Mouse (Mus musculus): ENCODE measurements around the gene Ucp2.
A peak's percentile ranks its signal among the peaks of the same experiment; 100 is the strongest.

The Ucp2 gene

DNA sequence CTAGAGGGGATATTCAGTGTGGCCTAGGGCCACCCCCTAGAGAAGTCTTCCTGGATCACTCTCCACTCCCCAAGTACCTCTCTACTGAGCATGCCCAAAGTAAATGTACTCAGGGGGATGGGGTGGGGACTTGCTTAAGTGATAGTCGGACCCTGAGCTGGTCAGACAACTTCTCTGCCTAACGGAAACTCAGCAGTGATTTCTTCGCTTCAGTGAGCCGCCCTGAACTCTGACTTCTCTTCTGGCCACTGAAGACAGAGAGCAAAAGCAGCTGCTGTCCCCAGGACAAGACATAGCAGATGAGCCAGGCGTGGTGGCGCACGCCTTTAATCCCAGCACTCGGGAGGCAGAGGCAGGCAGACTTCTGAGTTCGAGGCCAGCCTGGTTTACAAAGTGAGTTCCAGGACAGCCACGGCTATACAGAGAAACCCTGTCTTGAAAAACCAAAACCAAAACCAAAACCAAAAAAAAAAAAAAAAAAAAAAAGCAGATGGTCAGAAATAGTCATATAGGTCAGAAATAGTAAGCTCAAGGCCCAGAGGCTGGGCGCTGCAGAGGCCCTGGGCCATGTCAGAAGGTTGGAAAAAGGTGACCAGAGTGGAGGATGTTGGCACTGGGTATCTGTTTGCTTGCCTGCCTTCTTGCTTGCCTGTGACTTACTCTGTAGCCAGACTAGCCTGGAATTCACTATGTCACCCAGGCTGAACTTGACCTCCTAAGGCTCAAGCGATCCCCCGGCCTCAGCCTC is 11.8 kb downstream of the Ucp2 start:
- no peak for DNase-seq

DNA sequence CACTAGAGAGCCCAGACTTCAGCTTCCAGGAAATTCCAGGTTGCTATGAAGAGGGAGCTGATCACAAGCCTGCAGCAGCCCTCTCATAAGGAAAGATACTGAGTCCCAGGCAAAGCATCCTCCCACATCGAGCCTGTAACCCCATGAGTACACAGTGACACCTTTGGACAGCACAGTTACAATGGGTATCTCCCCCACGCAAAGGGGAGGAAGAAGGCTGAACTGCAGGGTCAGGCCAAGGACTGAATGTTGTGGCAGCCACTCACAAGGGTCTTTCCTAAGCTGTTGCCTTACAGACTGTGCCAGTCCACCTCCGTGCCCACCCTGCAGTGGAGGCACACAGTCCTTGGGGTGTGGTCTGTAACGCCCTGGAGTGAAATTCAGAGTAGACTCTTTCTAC is 13.4 kb downstream of the Ucp2 start:
- DNase-seq = no peak

DNA sequence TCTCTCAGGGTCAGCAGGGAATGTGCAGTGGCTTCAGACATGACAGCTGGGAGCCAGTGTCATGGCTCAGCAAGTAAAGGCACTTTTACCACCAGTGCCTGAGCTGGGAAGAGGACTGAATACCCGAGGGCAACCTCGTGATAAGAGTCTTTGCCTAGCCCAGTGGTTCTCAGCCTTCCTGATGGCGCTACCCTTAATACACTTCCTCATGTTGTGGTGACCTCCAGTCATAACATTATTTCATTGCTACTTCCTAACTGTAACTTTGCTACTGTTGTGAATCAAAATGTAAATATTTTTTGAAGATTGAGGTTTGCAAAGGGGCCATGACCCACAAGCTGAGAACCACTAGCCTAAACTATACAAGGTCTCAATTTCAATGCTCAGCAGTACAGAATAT is 15.5 kb downstream of the Ucp2 start:
- no peak for DNase-seq

DNA sequence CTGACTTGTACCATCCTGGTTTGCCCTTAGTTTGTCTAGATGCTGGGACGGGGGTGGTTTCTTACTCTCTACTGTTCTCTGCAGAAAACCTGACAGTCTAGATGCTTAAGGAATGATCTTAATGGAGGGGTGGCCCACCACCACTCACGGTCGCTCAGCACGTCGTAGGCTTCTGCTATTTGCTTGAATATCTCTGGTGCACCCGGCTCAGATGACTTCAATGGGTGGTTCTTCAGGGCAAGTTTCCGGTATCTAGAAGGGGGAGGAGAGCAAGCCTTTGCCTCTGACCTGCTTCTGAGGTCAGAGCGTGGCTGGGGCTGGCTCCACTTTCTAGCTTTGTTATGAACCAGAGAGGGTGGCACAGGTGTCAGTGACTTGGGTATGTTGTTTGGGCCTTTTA is 18.5 kb downstream of the Ucp2 start:
- no peak for DNase-seq

DNA sequence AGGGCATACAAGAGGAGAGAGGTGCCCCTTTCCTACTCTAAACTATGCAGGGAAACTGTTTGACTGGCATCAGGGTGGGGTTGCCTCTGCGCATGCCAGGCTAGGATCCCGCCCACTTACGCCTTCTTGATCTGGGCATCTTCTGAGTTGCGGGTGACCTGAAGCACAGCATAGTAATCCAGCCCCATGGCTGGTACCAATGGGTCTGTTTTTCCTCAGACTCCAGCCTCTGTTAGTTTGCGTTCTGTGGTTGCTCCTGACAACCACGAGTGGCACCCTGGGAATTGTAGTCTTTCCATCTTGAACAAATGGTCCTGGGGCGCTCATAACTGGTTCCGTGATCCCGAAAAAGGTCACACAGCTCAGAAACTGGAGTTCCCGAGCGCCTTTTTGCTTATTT is 21.4 kb downstream of the Ucp2 start, which contains the start of gene Dnajb13:
Gene Dnajb13, minus strand, starts transcription at position 388 of the 400 bp plus-strand sequence.
- no peak for DNase-seq

DNA sequence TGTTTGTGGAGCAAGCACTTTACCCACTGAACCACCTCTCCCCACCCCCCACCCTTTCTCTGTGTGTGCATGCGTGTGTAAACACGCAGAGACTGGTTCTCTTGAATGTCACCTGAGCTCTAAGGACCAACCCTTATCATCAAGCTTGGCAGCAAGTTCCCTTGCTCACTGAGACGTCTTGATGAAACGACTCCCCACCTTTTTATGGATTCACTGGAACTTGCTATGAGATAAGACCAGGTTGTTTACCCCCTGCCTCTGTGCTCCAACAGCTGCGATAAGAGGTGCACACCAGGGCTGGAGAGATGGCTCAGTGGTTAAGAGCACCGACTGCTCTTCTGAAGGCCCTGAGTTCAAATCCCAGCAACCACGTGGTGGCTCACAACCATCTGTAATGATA is 27.1 kb downstream of the Ucp2 start:
- no peak for DNase-seq

DNA sequence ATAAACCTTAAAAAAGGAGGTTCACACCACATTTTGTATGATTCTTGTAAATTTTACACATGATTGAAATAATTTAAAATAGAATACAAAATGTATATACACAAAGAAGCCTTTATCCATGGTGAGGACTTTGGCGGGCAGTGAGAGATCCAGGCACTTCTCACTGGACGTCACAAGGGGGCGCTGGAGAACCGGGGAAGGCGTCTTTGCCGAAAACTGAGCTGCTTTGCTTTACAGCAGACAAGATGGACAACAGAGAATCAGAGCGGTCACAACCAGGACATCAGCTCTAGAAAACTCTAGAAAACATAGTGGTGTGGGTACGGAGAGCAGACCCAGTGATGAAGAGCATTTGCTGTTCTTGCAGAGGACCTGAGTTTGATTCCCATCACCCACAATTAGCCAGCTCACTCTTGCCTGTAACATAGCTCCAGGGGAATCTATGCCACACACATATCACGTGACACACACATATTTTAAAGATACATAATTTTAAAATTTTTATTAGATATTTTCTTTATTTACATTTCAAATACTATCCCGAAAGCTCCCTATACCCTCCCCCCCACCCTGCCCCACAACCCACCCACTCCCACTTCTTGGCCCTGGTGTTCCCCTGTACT is 27.6 kb downstream of the Ucp2 start:
- peak; percentile 86 for DNase-seq

DNA sequence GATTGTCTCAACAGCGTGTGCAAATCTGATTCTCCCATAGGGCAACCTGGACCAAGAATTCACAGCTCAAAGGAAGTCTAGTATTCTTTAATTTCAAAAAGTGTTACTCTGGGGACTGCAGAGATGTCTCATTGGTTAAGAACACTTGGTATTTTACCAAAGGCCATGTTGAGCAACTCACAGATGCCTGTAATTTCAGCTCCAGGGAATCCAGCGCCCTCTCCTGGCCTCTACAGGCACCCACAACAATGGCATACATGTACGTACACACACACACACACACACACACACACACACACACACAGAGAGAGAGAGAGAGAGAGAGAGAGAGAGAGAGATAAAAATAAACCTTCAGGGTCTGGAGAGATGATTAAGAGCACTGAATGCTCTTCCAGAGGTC is 29.1 kb downstream of the Ucp2 start:
- no peak for DNase-seq

DNA sequence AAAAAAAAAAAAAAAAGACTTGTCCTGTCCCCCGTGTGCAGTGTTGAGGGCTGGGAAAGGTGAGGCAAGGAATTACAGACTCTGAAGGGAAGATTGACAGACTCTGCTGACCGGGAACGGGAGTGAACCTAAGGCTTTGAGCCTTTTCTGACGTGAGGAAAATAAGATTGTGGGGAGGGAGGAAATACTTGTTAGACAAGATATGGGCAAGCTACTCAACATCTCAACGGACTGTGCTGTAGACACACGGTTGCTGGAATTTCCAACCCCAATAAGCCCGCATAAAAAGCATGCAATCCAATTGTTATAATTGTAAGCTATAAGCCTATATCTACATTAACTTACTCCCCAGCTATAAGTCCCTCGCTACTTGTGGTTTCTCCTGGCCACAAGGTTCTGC is 31.5 kb downstream of the Ucp2 start:
- no peak for DNase-seq

DNA sequence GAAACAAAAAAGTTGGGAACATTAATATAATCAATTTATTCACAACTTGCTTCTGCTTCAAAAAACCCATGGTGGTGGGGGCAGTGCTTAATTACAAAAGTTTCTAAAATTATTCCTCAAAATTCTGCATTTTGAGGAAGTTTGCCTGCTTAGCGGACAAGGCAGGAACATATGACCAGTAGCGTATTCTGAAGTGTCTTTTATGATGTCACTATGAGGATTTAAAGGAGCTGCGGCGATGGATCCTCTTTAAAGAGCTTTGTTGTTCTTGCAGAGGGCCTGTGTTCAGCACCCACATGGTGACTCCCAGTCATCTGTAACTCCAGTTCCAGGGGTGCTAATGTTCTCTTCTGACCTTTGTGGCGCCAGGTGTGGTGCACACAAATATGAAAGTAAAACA is 37.6 kb downstream of the Ucp2 start:
- DNase-seq = no peak

DNA sequence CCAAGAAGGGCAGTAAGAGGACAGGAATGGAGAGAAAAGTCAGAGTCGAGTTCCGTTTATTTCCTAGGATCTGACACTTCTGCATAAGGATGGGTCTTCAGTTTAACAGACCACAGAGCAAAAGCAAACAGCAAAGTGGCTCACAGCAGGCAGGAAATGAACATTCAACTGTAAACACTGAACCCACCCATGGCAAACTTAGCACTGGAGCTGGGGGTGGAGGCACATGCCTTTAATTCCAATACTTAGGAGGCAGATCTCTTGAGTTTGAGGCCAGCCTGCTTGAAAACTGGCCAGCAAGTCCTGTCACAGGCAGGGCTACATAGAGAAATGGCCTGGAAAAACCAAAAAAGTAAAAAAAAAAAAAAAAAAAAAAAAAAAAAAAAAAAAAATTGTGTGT is 40.4 kb downstream of the Ucp2 start:
- DNase-seq = peak; percentile 24

DNA sequence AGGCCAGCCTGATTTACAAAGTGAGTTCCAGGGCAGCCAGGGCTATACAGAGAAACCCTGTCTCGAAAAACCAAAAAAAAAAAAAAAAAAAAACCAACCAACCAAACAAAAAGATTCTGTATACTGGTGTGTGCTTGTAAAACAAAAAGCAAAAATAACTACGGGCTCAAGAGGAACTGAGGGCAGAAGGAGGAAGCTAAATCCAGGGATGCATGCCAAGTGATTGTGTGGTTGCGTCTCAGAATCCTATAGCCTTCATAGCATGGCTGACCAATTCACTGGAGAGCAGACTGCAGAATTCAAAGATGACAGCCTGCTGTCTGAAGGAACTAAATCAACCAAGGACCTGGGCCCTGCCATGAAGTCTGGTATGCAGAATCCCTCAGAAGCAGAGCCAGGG is 41.1 kb downstream of the Ucp2 start:
- no peak for DNase-seq

DNA sequence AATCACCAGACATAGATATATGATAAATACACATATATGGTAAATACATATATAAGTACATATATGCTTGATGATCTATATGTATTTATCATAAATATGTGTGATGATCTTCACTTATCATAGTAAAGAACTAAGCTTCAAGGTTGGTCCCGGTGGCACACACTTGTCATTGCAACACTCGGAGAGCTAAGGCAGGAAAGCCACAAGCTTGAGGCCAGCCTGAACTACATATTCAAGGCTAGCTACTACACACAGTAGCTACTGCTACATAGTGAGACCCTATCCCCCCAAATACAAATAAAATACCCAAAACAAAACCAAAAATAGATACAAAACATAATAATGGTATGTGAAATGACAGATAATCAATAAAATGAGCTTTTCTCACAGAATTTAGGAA is 42.7 kb downstream of the Ucp2 start:
- DNase-seq = no peak

DNA sequence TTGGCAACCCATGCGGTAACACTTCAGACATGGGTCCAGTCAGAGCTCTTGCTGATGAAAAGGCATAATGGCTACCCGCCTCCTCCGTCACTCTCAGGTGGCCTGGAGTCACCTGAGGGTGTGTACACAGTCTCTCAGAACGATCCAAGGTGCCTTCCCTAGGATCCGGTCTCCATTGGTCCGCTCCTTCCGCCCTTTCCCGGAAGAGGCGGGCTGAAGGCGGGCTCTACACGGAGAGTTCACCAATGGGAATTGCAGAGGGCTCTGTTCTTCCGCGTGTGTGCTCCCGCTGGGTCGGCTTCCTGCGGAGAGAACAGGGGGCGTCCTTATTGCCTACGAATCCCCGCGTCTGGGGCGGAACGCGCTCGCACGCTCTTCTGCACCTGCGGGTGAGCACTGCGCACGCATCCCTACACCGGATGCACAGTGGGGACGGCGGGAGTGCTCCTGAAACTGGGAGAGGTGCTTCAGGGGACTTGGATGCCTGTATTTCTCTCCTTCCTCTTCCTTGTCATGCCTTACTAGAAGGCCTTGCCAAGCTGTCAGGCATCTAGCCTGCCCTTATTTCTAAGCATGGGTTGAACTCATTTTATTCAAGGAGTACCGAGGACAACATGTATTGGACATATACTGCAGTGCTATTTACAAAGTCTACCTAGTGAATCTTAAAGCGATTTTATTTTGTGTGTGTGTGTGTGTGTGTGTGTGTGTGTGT is 43.8 kb downstream of the Ucp2 start, which contains the start of gene Coa4:
Gene Coa4, plus strand, starts transcription at position 268 of the 715 bp plus-strand sequence.
- peak; percentile 94 for DNase-seq

DNA sequence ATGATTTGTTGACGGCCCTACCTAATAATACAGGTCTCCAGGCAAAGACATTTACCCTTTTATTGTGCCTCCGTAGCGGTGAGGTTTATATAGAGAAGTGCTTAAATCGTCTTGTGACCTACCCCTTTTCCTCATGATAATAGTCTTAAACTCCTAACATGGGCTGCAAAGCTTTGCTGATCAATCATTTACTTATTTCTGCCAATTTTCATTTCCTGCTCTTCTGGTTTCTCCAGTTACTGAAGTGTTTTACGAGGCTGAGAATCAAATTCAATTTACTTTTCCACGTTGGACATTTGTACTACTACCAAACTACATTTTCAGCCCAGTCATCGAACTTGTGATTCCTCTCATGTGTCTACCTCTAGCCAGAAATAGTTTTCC is 44.4 kb downstream of the Ucp2 start:
- DNase-seq = no peak

DNA sequence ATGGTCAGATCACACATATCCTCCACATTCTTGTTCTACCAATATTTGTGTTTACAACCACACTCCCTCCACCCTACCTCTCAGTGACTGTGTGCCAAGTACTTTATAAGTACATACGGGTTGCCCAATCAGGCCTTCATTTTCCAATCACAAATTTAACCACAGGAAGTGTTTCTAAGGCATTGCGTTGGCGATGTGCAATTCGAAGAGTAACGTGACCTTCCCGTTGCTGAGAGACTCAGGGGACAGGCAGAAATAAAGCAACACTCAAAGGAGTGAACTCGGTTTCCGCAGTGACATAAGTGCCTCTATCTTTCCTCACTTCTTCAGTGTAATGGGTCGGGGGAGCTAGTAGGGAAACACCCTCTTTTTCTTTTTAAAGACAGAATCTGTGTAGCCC is 46.4 kb downstream of the Ucp2 start:
- DNase-seq = no peak

DNA sequence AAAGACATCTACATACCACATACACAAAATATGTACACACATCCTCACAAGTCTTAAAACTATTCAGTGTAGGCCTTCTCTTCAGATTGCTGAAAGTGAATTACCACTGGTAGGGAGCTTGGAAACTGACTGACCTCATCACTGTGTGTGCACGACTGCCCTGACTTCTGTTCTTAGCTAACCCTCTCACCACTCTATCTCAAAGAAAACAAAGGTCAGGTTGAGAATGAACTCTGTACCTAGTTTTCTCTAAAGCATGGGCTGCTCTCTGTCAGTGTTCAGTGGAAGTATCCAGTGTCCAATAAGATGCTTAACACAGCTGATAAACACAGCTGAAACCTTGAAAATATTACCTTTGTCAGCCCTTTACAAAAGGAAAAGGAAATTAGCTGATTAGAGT is 51.3 kb downstream of the Ucp2 start:
- DNase-seq = no peak

DNA sequence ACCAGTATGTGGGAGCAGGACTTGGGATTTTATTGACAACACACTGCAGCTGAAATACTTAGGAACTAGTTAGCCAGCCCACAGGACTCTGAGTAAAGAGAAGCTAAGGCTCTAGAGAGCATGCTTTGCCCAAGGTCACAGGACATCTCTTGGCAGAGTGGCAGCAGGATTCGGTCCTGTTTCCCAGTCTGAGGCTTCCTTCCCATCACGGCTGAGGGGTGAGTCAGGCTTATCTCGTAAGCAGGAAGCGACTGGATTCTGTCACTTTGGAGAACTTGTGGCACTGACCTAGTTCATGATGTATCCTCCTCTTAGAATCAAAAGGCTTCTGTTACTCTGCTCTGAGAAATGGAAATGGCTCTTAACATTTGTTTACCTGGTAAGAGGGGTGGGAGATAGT is 54.5 kb downstream of the Ucp2 start:
- no peak for DNase-seq

DNA sequence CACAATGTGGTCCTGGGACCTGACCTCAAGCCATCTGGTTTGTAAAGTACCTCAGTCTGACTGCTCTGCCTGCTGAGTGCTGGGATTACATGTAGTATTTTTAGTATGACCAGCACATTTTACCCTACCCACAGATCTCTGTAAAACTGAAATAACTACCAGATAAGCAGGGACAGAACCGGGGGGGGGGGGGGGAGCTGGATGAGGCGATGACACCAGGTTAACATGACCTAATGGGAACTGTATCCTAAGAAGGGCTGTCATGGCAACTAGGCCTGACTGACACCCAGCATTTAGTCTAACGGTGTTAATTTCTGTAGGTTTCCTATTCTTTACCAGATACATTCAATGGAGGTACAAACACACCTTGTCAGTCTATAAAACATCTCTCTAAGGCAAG is 56.7 kb downstream of the Ucp2 start:
- no peak for DNase-seq

DNA sequence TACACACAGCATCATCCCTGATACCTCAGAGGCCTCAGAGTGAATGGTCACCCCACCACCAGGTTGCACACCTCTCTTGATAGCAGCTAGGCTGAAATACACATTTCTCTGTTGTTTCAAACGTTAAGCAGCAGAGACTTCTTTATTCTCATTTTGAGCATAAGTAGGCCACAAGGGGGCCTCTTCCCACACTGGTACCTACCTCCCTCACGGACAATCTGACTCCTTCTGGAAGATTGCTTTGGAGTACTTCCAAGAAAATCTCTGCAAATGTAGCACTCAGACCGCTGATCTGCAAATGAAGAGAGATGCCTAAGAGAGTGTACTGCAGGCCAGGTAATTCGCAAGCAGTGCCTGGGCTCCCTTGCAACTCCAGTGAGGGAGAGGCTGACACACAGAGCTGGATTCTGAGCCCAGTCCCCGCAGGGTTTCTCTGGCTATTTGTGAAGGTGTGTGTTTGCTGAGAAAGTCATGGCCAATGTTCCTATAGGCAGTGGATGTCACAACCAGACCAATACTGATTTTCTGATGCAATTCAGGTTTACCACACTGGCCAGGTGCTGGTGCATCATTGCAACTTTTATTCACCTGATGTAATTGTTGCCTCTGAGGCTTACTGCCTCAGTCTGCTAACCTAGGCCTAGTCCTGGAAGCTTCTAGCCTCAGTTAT is 57.3 kb downstream of the Ucp2 start:
- DNase-seq = no peak
